Mouse (Mus musculus) myocyte (in vitro differentiated cells): ENCODE results near the gene Tasp1.

Source experiments
- CEBPB ChIP-seq: IDR thresholded peaks from 2 replicates; pipeline ENCODE4 v1.6.1; 2011; ENCODE audit warnings: mild to moderate bottlenecking, moderate library complexity; ENCODE audit not compliant: poor library complexity, insufficient read depth, severe bottlenecking
- MAX ChIP-seq: IDR thresholded peaks from one replicate; pipeline ENCODE4 v1.6.1; 2011; ENCODE audit warnings: low read depth, mild to moderate bottlenecking, control low read depth
- MYOG ChIP-seq, 3 experiments: IDR thresholded peaks; one replicate each; pipeline ENCODE4 v1.6.1; 2011; ENCODE audit warnings: control low read depth in 2 of 3, low read depth in 2 of 3, mild to moderate bottlenecking in 2 of 3; ENCODE audit not compliant: insufficient read length in 2 of 3, control insufficient read depth in 1 of 3, insufficient read depth in 1 of 3
- POLR2A ChIP-seq: IDR thresholded peaks from one replicate; pipeline ENCODE4 v1.6.1; 2011; ENCODE audit warnings: low read depth, mild to moderate bottlenecking, control low read depth, moderate library complexity; ENCODE audit not compliant: insufficient read length
- POLR2AphosphoS2 ChIP-seq: IDR thresholded peaks from one replicate; pipeline ENCODE4 v1.6.1; 2011; ENCODE audit warnings: low read depth, control low read depth; ENCODE audit not compliant: insufficient read length
- USF1 ChIP-seq: IDR thresholded peaks from one replicate; pipeline ENCODE4 v1.6.1; 2011; ENCODE audit warnings: low read depth, mild to moderate bottlenecking, control low read depth, moderate library complexity

DNA sequence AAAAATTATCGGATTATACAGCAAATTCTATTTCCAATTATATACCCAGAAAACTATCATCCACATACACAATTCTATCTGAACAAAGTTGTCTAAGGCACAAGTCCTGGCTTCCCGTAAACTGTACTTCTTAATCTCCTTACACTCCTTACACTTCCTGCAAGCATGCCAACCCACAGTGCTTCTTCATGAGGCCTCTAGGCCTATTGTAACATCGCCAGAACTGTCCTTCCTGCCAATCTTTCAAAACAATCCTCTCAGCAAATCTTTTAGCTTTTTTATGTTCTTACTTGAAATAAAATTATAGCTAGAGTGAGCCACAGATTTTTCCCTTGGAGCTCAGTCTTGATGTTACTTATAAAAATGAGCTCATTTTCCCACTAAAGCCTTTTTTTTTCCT is 5.1 kb downstream of the Tasp1 start:
- TF ChIP-seq USF1 (no peak), POLR2A (no peak), MAX (no peak), CEBPB (no peak), MYOG (IDR thresholded peaks at IDR 0.05; ENCODE audit: control insufficient read depth in 1 of 3, insufficient read depth in 1 of 3, insufficient read length in 2 of 3, low read depth in 2 of 3) (no peak), POLR2AphosphoS2 (no peak)
